Mouse (Mus musculus): ENCODE data around the gene Ccpg1os.

The Ccpg1os gene

DNA sequence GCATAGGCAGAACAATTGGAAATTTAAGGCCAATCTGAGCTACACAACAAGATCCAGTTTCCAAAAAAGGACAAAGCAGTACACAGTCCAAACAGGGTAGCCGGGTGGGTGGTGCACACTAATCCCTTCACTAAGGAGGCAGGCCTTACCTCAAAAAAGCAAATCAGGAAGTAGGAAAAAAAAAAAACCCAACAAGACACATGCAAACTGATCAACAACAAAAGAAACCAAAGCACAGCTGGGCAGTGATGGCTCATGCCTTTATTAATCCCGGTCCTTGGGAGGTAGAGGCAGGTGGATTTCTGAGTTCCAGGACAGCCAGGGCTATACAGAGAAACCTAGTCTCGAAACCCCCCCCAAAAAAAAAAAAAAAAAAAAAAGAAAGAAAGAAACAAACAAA, 2.5 kb upstream of the Ccpg1os start:
- DNase-seq (ENCODE audit: low read depth, low spot score), result no peak

DNA sequence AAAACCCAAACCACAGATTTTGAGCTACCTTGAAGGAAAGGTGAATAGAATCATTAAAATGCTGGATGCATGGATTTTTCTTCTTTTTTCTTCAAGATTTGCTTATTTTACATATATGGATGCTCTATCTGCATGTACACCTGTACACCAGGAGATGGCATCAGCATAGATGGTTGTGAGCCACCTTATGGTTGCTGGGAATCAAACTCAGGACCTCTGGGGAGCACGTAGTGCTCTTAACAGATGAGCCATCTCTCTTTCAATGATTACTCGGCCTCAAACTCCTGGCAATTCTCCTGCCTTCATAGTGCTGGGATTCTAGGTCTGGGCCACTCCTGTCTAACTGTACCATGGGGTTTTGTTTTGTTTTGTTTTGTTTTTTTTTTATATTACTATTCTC, 2.1 kb downstream of the Ccpg1os start:
- no peak for DNase-seq (ENCODE audit: low read depth, low spot score)

- DNase-seq (ENCODE audit: low read depth, low spot score), result no peak
These were observed 9.9 kb downstream of the Ccpg1os start for GRCm38 (mm10) chr9:72975242-72975641.

DNA sequence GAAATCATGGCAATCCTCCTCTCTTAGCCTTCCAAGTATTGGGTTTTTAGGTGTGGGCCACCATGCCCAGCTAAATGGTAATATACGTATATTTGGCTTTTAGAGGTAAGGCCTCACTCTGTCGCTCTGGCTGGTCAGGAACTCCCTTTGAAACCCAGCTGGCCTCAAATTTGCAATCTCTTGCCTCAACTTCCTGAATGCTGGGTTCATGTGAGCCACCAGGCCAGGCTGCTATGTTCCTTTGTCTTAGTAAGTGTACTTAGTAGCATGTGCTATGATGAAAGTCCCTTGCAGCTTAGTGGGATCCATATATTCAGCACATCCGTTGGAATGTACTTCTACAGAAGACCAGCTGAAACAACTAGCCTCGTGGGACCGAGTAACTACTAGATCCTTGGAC, 10.4 kb downstream of the Ccpg1os start:
- DNase-seq (ENCODE audit: low read depth, low spot score), result no peak

GRCm38 (mm10) chr9:72972984-72973383, 12.2 kb downstream of the Ccpg1os start:
- DNase-seq (ENCODE audit: low read depth, low spot score), result no peak

DNA sequence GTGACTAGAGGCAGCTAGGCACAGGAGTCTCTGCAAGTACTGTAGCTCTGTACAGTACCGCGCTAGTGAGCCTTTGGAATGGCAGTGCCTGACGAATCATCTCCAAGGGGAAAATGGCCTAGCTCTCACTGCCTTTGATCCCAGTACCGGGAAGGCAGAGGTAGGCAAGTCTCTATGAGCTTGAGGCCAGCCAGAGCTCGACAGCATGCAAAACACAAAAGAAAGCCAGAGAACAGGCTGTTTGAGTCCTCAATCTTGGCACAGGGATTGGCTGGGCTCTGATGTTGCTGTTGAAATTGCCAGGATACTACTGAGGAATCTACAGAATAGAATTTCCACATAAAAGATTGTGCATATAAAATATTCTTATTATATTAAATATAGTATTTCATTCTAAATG, 12.7 kb downstream of the Ccpg1os start:
- DNase-seq (ENCODE audit: low read depth, low spot score), result no peak

GRCm38 (mm10) chr9:72969874-72970273, 15.3 kb downstream of the Ccpg1os start:
- no peak for DNase-seq (ENCODE audit: low read depth, low spot score)

DNA sequence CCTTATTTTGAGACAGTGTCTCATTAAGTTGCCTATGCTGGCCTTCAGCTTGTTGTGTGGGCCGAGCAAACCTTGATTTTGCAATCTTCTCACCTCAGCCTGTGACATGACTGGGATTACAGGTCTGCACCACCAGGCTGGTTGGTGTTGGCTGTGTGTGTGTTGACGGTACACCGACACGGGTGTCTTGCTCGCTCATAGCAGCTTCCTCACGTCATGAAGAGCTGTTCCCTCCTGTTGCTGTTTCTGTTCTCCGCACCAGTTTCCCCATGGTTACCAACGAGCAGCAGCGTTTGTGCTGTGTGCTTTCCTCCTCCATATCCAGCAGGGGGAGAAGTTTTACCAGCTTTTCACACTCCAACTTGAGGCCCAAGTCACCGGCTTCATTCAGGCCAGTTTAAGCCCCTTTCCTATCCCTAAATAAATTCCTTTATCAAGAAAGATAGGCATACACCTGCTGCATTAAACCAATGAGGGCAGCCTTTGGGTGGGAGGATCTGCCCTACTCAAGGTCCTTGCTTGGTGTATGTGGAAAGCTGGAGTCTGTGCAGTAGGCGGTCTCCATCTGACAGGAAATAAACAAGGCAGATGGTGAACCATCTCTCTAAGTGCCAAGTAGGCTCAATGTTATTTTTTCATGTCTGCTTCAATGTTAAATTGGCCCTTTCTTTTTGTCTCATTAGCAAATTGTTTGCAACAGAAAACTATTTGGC, 16.7 kb downstream of the Ccpg1os start:
- DNase-seq (ENCODE audit: low read depth, low spot score), result peak; percentile 94

DNA sequence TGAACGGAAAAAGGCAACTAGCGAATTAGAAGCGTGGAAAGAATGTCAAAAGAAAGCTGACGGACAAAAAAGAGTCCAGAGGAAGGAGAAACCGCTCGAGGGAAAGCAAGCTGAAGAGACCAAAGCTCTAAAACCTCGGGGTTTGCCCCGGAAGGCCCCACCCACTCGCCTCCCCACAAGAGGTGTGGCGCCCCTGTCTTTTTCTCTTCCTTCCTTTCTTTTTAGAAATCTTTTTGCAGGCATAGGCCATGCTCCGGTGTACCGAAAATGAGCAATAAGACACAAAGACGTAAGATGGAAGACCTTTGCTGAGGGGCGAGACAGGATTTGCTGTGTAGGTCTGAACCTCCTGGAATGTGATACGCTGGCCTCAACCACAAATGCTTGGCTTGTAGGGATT, 23.2 kb downstream of the Ccpg1os start:
- DNase-seq (ENCODE audit: low read depth, low spot score), result no peak

- DNase-seq (ENCODE audit: low read depth, low spot score), result no peak
These were observed 23.8 kb downstream of the Ccpg1os start for GRCm38 (mm10) chr9:72961346-72961745.

- DNase-seq (ENCODE audit: low read depth, low spot score), result peak; percentile 87
These were observed 26.4 kb downstream of the Ccpg1os start, which contains the start of the genes Dyx1c1 and Gm44503 for GRCm38 (mm10) chr9:72958521-72959450. Dyx1c1 (plus strand) TSS chr9:72958785. Gm44503 (plus strand) TSS chr9:72958852.

GRCm38 (mm10) chr9:72955546-72955945, 29.6 kb downstream of the Ccpg1os start:
- peak; percentile 60 for DNase-seq (ENCODE audit: low read depth, low spot score)

DNA sequence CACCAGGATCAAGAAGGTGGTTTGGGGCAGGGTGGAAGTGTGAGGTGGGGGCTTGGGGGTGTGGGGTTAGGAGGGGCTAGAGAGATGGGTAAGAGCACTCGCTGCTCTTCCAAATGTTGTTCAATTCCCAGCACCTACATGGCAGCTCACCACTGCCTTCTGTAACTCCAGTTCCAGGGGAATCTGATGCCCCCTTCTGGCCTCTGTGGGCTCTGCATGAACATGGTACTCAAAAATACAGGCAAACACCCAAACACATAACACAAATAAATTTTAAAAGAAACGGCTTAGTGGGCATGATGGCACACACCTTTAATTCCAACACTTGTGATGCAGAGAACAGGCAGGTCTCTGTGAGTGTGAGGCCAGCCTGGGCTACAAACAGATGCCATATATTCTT, 30.4 kb downstream of the Ccpg1os start:
- peak; percentile 30 for DNase-seq (ENCODE audit: low read depth, low spot score)

DNA sequence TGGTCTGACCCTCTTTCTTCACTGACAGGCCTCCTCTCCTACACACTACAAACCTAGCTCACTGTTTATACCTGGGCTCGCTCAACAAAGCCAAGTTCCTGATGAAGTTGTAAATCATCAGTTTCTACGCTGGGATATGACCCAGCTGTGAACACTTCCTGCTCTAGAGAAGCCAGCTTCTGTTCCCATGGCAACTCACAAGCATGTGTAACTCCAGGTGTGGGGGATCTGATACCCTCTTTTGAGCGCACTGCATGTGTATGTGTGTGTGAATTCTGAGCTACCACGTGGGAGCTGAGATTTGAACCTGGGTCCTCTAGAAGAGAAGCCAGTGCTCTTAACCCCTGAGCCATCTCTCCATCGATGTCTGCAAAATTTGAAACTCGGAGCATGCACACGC, 35.6 kb downstream of the Ccpg1os start:
- no peak for DNase-seq (ENCODE audit: low read depth, low spot score)

DNA sequence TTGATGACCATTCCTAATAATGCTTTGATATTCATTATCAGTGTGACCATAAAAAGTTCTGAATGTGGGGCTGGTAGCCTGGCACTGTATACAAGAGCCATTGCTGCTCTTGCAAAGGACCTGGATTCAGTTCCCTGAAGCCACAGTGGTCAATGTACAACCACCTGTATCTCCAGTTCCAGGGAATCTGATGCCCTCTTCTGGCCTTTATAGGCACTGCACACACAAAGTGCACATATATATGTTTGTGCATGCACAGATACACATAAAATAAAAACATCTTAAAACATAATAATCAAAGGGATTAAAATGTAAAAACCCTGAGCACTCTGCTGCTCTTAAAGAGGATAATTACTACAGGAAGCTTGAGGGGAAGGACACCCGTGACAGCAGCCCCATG, 38.2 kb downstream of the Ccpg1os start:
- DNase-seq (ENCODE audit: low read depth, low spot score), result no peak

GRCm38 (mm10) chr9:72944286-72944685, 40.9 kb downstream of the Ccpg1os start:
- no peak for DNase-seq (ENCODE audit: low read depth, low spot score)

GRCm38 (mm10) chr9:72943424-72943823, 41.8 kb downstream of the Ccpg1os start:
- peak; percentile 20 for DNase-seq (ENCODE audit: low read depth, low spot score)

GRCm38 (mm10) chr9:72936301-72936700, 48.9 kb downstream of the Ccpg1os start:
- DNase-seq (ENCODE audit: low read depth, low spot score), result no peak

DNA sequence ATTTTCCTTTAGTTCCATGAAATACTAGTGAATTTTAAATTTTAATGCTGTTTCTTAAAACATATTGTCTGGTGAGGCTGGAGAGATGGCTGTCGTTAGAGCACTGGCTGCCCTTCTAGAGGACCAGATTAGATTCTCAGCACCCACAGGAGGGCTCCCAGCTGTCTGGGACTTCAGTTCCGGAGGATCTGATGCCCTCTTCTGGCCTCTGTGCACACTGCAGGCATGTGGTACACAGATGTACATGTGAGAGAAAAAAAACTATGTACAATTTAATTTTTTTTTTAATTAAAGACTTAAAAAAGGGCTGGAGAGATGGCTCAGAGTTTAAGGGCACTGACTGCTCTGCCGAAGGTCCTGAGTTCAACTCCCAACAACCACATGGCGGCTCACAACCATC, 49.9 kb downstream of the Ccpg1os start:
- DNase-seq (ENCODE audit: low read depth, low spot score), result no peak

DNA sequence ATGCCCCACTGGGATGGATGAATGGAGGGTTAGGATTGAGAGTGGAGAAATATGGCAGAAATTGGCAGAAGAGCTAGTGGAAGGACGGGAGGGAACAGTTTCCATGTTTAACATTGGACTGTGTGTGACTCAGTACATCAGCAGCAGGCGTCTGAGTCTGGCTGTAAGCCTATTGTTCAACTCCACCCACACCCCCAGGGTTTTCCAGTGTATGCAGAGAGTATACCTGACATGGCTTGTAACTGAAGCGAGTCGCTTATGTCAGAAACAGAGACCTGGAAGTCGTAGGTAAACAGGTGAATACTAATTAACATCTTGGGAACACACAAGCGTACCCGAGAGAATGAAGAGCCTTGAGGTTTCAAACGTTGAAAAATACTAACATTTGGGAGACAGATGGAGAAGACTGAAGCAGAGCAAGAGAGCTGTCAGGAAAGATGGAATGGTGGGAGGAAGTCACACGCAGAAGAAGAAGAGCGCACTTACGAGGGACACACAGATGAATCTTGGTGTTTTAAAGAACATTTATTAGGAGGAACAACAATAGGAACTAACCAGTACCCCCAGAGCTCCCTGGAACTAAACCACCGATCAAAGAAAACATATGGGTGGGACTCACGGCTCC, 53.9 kb downstream of the Ccpg1os start:
- peak; percentile 89 for DNase-seq (ENCODE audit: low read depth, low spot score)
